Mouse (Mus musculus) ES-CJ7 (cell line): ENCODE data around the gene Kif21b.

Experiments used
- DNase-seq: peaks from one replicate; pipeline ENCODE4 v3.0.0; 2011; ENCODE audit warnings: low read depth, low spot score

The Kif21b gene

DNA sequence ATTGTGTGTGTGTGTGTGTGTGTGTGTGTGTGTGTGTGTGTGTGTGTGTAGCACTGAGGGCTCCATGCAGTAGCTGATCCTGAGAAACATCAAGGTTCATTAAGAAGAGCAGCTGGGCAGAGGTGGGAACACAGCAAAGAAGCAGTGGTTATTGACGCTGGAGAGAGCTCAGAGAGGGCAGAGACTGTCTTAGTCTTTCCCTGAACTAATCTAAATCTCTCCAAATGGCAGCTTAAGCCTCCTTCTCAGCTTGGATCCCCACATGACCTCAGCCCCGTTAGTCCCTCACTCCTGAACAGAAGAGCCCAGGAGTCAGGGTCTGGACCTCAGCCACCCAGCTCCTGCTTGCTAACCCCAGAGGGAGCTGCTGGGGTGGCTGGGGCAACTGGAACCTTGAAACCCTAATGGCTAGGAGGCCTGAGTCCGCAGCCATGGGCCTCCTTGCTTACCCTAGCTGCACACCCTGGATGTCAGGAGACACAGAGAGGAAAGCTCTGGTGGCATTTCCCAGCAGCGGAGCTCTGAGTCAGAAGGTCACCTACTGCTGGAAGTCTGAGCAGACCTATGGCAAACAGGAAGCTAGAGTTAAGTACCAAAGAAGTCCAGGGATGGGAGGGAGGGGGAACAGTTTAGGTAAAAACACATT lies 2.1 kb upstream of the Kif21b start:
- DNase-seq = no peak

- DNase-seq = no peak
These were observed 1.1 kb upstream of the Kif21b start for GRCm38 (mm10) chr1:136130107-136130506.

DNA sequence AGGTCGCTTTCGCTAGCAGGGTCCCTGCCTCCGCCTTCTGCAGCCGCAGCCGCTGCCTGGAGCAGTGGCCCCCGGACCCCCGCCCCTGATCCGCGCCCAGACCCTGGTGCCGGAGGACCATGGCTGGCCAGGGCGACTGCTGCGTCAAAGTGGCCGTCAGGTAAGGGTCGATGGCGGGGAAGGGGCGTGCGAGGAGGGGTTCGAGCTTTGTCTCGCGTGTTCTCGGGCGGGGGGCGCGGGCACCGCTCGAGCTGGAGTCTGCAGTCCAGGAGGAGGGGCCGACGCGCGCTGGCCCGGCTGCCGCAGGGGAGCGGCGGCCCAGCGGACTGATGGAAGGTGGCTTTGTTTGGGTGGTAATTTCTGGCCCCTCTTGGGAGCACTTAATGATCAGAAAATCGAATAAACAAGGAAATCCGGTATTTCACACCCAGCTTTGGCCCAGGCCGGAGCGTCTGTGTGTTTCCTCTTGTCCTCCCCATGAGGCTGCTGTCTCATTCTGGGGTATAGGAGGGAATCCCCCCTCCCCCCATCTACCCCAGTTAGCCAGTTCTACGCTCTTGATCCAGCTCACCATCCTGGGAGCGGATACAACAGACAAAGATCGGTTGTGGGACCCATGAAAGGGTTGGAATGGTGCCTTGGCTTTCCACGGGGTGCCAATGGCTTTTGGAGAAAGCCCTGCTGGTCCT lies 558 bp downstream of the Kif21b start:
- DNase-seq = no peak

- DNase-seq = no peak
These were observed 1.4 kb downstream of the Kif21b start for GRCm38 (mm10) chr1:136132386-136133201.

- DNase-seq = no peak
These were observed 2.5 kb downstream of the Kif21b start for GRCm38 (mm10) chr1:136133570-136134240.

- DNase-seq = no peak
These were observed 3.4 kb downstream of the Kif21b start for GRCm38 (mm10) chr1:136134547-136134946.

DNA sequence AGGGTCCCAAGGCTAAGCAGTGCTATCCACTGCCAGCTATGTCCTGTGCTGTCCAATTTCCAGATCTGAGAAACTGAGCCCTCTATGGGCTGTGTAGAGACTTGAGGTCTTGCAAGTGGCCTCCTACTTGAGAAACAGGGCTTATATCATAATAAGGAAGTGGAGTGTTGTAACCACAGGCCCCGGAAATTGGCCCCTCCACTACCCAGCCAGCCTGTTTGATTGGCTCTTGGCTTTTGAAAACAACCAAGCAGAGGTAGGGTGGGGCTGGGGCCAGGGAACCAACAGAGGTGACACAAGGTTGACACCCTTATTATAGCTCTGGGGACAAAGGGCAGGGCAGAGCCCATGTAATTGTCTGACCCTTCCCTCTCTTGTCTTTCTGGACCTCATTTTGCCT lies 3.9 kb downstream of the Kif21b start:
- DNase-seq = no peak

DNA sequence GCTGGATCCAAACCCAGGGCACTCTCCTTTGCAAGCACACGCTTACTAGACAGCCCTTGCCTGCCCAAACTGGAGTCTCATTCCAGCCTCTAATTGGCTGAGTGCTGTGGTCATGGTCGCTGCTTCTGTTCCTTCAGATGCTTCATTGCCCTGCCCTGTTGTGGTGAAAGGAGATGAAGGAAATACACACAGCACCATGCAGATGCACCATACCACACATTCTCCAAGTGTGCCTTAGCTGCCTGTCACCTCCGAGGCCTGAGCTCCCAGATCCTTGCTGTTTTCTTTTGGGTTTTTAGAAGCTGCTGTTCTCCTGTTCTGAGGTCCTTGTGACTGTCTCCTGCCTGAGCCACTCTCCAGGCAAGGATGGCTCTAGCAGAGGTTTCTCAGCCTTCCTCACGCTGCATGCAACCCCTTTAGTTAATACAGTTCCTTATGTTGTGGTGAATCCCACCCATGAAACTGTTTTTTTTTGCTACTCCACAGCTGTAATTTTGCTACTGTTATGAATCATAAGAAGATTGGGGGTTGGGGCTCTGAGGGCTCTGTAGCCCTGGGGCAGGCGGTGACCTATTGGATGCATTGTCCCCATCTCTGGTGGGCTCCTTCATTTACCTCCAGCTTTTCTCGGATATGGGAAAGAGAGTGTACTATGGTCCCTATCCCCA lies 4.7 kb downstream of the Kif21b start:
- DNase-seq = no peak

DNA sequence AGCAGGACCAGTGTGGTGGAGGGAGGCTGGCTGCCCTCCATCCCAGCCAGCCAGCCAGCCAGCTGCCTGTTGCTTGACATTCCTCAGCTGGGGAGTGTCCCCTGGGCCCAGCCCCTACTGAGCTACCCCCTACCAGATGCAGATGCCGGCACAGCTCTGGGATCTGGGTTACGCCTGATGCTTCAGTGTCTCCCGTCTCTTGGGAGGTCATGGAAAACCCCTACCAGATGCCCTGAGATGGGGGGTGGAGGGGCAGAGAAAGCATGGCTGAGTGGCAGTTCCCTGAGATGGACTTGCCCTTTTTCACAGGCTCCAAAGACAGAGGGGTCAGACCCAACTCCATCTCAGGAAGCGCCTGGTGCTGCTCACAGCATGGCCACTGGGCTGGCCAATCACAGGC lies 5.4 kb downstream of the Kif21b start:
- DNase-seq = peak; percentile 44

DNA sequence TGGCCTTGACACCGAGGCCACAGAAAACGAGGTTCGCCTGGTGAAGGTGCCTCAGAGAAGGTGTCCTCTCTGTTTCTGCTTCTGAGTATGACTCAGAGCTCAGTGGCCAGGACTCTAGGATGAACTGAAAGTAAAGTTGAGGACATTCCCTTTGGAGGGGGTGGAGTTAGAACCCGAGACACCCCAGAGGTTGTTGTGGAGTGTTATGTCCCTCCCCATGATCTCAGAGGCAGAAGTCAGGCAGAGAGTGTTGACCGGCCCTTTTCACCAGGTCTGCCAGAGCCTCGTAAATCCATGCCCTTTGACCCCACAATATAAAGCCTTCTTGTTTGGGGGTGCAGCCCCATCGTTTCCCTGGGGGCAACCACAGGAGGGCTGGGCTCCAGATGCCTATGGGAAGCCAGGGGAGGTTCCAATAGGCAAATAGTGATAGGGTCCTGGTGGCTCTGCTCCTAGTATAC lies 5.9 kb downstream of the Kif21b start:
- no peak for DNase-seq

GRCm38 (mm10) chr1:136137575-136137974 lies 6.4 kb downstream of the Kif21b start:
- no peak for DNase-seq

DNA sequence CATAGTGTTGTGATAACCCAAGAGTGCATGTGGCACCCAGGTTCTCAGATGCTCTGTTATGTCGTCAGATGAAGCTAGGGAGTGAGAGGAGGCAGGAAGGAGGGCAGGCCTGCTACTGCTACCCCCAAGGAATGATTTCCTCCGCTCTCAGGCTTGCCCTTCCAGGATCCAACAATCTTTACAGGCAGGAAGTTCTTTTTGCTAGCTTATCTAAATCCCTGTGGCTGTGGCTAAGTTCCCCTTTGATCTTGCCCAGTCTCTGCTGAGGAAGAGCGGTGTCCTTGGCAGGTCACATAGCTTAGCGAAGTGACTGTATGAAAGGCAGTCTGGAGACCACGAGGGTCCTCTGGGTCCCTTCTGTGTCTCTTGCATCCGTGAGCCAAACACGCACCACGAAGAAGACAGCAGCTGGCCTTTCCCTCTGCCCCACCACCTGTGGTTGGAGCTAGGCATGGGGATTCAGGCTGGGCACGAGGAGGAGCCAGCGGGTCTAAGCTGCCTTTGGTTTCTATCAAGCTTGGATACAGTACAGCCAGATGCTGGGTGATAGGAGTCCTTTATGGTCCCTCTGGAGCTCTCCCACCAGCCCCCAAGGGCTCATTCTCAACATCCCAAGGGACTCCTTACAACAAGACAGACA lies 7.1 kb downstream of the Kif21b start:
- DNase-seq = no peak

GRCm38 (mm10) chr1:136139990-136140640 lies 8.9 kb downstream of the Kif21b start:
- DNase-seq = peak; percentile 76

- no peak for DNase-seq
These were observed 10.2 kb downstream of the Kif21b start for GRCm38 (mm10) chr1:136141176-136141950.

DNA sequence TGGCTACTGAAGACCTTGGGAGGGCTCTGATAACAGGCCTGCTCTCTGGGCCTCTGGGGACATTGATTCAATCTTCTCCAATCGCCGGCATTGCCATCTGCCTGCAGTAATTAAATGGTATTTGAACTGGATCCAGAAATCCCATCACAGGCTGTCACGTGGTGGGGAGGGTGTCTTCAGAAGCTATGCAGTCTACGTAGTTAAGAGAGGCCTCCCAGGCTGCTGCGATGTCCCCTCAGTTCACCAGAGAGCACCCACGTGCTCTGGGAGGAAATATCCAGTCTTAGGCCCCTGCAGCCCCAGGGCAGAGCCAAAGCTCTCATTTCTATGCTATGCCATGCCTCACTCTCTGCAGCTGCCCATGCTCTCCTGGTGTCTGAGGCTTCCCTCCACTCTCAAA lies 11.1 kb downstream of the Kif21b start:
- DNase-seq = no peak

- no peak for DNase-seq
These were observed 12.3 kb downstream of the Kif21b start for GRCm38 (mm10) chr1:136143514-136143913.

DNA sequence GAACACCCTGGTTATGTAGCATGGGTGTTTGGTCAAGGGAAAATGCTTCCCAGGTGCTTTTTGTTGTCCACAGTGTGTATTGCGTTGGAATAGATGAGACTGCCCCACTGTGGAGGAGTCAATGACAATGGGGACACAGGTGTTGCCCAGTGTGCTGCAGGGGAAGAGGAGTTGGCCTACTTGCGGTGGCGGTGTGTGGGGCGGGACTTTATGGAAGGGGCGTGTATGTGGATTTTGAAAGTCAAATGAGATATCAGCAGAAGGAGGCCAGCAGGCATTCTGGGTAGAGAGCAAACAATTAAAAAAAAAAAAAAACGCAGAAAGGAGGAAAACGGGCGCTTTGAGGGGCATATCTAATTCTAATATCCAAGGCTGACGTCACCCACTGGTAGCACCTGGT lies 18.5 kb downstream of the Kif21b start:
- DNase-seq = no peak

DNA sequence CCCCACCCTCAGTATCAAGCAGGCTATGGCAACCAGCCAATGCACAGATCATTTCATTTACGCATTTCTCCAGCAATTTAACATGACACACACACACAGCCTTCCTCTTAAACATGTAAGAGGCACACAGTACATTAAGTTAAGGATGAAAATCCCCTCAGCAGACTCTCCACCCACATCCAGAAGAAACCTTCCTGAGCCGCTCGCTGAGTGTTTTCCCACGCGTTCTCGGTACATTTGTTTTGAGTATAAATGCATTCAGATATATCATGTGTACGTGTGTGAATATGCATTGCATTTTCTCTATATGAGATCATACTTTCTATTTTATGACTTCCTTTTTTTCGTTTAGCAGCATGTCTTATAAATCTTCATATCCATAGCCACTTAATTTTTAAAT lies 20.2 kb downstream of the Kif21b start:
- DNase-seq = no peak

- no peak for DNase-seq
These were observed 25.1 kb downstream of the Kif21b start for GRCm38 (mm10) chr1:136156304-136156703.

DNA sequence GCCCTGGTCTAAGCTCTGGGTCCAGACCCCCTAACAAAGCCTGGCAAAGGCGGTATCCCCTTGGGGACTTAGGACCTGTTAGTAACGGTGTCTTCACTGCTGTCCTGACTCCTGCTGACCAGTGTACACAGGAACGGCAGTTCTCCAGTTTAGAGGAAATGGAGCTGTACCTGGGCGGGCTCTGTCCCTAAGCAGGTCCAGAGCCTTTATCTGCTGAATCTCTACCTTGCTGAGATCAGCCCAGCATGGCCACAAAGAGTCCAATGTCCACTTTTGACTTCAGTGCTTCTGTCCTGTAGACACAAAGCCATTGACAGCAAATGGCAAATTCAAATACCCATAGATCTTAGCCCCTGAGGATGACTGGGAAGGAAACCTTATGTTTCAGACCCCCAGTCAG lies 25.8 kb downstream of the Kif21b start:
- DNase-seq = no peak
